Mouse (Mus musculus): ENCODE measurements at regions not wholly inside any gene's neighbourhood (a gene's known extent, or its start where the extent isn't known, plus 50 kb on each side); places are given as distances from the start of the nearest gene placed in this dataset.
A peak's percentile ranks its signal among the peaks of the same experiment; 100 is the strongest.

- no peak for DNase-seq (ENCODE audit: low spot score in 2 of 2)
Observed at GRCm38 (mm10) chr4:55475409-55475808, 56.9 kb downstream of the Klf4 start.

DNA sequence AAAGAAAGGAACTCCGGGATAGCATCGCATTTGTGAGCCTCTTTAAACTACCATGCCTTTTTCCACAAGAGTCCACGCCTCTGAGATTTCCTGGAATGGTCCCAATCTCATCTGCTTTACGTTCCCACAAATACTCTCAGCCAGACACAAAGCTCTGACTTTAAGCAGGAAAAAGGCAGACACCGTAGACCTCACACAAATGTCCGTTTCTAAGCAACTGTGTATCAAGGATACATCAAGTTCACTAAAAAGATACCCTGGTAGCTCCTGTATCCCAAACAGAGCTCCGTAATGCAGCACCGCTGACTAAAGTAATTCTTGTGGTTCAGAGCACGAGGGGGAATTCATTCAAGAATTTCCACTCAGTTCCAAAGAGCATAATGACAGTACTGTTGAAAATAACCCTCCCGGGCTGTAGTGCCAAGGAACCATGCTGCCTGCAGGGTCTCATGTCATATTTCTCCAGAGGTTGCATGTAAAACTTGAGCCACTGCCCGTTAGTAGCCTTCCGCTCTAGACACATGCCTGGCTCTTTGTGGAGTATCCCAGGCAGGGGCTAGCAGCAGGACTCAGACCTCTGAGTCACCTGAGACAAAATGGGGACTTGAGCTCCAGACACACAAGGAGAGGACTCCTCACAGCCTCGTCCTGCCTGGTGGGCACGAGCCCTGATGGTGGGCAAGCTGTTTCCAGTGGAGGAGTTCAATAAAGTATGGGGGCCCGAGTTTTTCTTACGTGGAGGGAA is 58.0 kb downstream of the Klf4 start:
- DNase-seq (ENCODE audit: low spot score in 2 of 2), result no peak

DNA sequence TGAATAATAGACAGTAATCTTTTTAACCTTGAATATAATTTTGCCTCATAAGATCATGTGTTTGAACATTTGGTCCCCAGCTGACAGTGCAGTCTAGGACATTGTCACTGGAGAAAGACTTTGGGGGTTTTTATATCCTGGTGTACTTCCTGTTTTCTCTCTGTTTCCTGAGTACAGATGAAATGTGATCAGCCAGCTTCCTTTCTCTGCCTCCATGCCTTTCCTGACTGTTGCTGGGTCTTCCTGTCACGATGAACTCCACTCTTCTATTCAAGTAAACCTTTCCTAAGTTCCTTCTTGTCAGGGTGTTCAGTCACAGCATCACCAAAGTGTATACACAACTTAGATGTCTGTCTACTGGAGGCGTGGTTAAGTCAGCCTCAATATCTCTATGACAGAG is 59.6 kb downstream of the Klf4 start:
- DNase-seq (ENCODE audit: low spot score in 2 of 2), result no peak

DNA sequence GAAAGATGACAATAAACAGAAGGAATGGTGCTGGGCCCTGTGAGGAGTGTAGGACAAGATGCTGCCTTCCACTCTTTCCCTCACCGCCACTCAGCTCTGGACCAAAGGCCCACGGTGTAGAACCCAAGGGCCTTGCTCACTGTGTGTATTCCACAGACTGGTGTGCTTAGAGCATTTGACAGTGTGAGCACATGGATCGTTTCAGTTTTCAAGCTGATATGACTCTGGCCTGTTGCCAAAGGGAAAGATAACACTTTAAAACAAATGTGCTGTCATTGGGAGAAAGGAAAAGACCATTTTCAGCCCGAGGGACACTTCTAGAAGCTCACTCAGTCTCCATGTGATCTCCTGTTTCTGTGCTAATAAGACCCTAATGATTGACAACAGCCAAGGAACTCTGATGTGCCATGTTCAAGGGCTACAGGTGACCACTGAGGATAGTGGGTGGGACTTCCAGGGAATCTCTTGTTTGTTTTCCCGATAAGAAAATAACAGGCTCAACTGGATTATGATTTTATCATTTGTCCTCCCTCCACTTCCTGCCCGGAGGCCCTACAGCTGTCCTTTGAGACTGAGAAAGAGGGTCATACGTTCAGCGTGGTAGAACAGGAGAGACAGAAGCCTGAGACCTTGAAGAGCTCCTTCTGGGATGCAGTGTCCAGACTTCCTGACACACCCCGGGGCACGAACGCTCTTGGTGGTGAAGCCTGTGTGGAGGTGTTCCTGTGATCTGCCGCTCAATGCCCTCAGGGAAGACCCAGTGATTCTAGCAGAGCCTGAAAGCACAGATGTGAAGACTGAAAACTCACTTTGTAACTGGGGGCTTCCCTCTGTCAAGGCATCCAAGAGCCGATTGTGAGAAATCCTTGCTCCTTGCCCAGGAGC is 61.2 kb downstream of the Klf4 start:
- peak in 1 of 2 experiments; percentile 22 for DNase-seq (ENCODE audit: low spot score in 2 of 2)

DNA sequence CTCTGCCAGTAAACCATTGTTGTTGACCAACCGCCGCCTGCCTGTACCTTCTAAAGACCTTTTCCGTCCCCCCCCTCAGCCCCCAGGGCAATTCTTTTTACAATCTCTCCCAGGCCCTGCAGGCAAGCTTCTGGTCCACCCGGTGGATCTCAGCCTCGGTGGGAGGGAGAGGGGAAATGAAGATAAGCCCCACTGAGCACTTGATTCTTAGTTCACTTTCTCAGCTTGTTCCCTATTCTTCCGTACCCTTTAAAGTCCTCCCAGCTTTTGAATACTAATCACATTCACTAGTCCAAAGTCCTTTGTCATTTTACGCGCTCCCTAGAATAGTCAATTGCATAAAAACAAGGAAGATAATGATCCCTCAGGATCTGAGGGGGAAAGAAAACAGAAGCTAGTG is 68.1 kb downstream of the Klf4 start:
- DNase-seq (ENCODE audit: low spot score in 2 of 2), result no peak

DNA sequence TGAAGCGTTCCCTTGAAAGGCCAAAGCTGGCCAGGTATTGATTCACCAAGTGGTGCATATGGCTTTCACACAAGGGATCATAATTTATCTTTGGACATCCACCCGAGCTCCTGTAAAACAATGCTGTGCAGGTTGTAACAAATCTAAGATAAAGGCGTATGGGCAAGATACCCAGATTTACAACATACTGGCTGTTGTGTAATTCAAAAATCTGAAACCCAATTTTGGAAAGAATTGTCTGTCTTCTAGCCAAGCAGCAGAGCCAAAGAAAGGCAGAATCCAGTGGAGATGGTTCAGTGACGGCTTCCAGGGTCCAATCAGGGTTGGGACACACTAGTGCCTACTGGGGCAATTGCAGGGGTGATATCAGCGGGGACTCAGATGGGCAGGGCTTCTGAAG is 70.3 kb downstream of the Klf4 start:
- DNase-seq (ENCODE audit: low spot score in 2 of 2), result peak in 1 of 2 experiments; percentile 11

DNA sequence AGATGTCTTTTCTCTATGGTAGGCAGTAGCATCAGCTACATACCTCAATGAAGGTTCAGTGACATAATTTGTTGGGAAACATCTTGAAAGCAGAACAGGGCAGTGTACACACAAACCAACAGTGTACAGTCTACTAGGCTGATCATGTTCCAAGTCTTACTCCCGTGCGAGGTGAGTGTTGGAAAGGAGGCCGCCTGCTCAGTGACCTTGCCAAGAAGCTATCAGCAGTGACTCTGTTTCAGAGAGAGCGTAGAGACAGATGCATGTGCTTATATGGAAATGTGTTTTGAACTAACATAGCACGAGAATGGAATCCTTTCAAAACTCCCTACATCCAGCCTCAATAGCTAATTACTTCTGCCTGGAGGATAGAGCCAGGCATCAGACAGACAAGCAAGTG is 78.4 kb downstream of the Klf4 start:
- no peak for DNase-seq (ENCODE audit: low spot score in 2 of 2)

GRCm38 (mm10) chr4:55452546-55452945 is 79.7 kb downstream of the Klf4 start:
- DNase-seq (ENCODE audit: low spot score in 2 of 2), result no peak

GRCm38 (mm10) chr4:55451711-55452110 is 80.6 kb downstream of the Klf4 start:
- no peak for DNase-seq (ENCODE audit: low spot score in 2 of 2)

DNA sequence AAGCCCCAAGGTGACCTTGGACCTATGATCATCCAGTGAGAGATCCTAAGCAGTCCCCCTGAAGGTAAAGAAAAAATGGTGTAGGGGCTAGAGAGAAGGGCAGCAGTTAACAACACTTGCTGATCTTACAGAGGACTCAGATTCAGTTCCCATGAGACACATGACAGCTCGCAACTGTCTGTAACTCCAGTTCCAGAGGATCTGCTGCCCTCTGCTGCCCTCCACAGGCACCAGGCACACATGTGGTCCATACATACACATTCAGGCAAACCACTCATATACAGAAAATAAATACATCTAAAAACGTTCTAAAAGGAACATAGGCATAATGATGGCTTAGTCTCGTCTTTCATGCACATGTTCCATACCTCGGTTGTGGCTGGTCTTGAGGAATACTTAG is 81.2 kb downstream of the Klf4 start:
- no peak for DNase-seq (ENCODE audit: low spot score in 2 of 2)

DNA sequence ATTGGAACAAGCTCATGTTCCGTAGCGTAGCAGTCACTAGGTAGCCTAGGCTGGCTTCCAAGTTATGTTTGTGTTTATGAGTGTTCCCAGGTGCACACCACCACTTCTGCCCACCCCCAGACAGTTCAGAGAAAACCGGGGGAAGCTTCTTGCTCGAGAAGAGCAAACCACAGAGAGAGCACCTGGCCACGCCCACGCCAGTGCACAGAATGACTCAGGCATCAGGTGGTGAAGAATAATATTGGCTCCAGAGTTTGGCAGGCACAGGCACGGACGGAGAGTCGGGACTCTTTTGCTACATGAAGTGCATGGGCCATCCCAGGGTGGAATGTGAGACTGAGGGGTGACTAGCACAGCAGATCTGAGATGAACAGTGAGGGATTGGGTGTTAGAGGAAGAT is 88.8 kb downstream of the Klf4 start:
- no peak for DNase-seq (ENCODE audit: low spot score in 2 of 2)

DNA sequence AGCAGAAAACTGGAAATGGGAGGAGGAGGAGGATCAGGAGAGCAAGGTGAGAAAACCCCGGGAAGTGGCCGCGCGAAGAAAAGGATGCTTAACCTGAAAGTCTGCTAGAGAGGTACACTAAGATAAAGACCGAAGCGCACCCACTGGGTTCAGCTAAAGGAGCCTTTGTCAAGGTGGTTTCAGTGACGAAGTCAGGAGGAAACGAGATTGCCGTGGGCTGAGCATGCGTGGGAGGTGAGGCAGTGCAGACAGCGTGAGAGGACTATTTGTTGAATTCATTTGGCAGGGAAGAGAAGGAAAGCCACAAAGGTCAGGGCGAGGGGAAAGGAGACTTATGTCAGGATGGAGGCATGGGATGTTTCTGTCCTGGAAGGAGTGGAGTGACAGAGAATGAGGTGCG is 90.2 kb downstream of the Klf4 start:
- DNase-seq (ENCODE audit: low spot score in 2 of 2), result no peak
